Mouse (Mus musculus): ENCODE data around the gene Ifi35.

DNA sequence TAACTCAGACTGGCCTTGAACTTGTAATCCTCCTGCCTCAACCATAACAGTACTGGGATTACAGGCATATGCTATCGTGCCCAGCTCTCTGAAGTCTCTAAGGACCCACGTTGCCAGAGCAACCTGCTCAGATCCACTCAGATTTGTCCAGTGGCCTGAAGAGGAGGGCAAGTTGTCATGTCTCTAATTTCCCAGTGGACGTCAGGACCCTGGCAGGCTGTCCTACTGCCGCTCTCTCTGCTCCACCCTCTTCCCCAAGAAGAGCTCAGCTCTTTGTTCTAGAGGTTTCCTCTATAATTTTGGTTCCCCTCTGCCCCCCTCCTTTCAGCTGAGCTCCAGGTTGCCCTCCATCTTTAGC, 29.0 kb downstream of the Ifi35 start:
- no peak for TF ChIP-seq POLR2A (IDR thresholded peaks at IDR 0.05; ENCODE audit: insufficient read depth, low read depth, low read length)
- TF ChIP-seq CTCF (IDR thresholded peaks at IDR 0.05) = no peak
- TF ChIP-seq EP300 (IDR thresholded peaks at IDR 0.05; ENCODE audit: insufficient read depth, low read depth, low read length) = no peak

All from heart, adult 2 months (tissue).